Mouse (Mus musculus) adrenal gland, postnatal 36 days (tissue): ENCODE data around the gene Faf1. TPM values are rescaled to one million over a fixed set of nuclear protein-coding genes. Genes with fewer than 3 reads are reported as not detected.
"Not testable (repeated sequence)": the region's sequence is repeated elsewhere in the genome, so short reads cannot be mapped to it uniquely, and the experiment has no call there.

Experiments used
- DNase-seq, 2 experiments: peaks; one replicate each; pipeline ENCODE4 v3.0.0; 2021; ENCODE audit warnings: mixed read lengths in 1 of 2
- total RNA-seq, 2 experiments: library from RNA; stranded (reverse); gene quantifications; 2 replicates each; pipeline ENCODE4 v1.2.3; 2021

Gene Faf1
- total RNA-seq, 2 experiments from 2014 or later, result 29.9 to 30.3 TPM

GRCm38 (mm10) chr4:109665101-109665981 lies 11.0 kb upstream of the Faf1 start:
- DNase-seq, result peak; percentile 86 to 87

- peak; percentile 64 to 74 for DNase-seq
Observed at GRCm38 (mm10) chr4:109665982-109666460, 10.4 kb upstream of the Faf1 start.

GRCm38 (mm10) chr4:109666461-109667269 lies 9.7 kb upstream of the Faf1 start, which contains the start of gene Cdkn2c:
Gene Cdkn2c (minus strand): TSS chr4:109667189.
- peak; percentile 91 to 97 for DNase-seq

- no peak for DNase-seq
Observed at GRCm38 (mm10) chr4:109667518-109667917, 8.9 kb upstream of the Faf1 start.

GRCm38 (mm10) chr4:109670213-109670612 lies 6.2 kb upstream of the Faf1 start:
- no peak for DNase-seq

GRCm38 (mm10) chr4:109671941-109672340 lies 4.4 kb upstream of the Faf1 start:
- DNase-seq, result no peak

- DNase-seq, result no peak
Observed at GRCm38 (mm10) chr4:109674097-109674496, 2.3 kb upstream of the Faf1 start.

GRCm38 (mm10) chr4:109677221-109677620 lies 833 bp downstream of the Faf1 start:
- DNase-seq, result no peak

- DNase-seq, result no peak
Observed at GRCm38 (mm10) chr4:109683561-109683960, 7.2 kb downstream of the Faf1 start.

- DNase-seq, result no peak
Observed at GRCm38 (mm10) chr4:109692674-109693073, 16.3 kb downstream of the Faf1 start.

GRCm38 (mm10) chr4:109700727-109701126 lies 24.3 kb downstream of the Faf1 start:
- DNase-seq, result not testable (repeated sequence)

- DNase-seq, result no peak
Observed at GRCm38 (mm10) chr4:109703568-109703967, 27.2 kb downstream of the Faf1 start.

- peak in 1 of 2 experiments; percentile 12 for DNase-seq
Observed at GRCm38 (mm10) chr4:109705349-109705748, 29.0 kb downstream of the Faf1 start.

GRCm38 (mm10) chr4:109719281-109719680 lies 42.9 kb downstream of the Faf1 start:
- DNase-seq, result no peak

- DNase-seq, result peak; percentile 6 to 37
Observed at GRCm38 (mm10) chr4:109729281-109729680, 52.9 kb downstream of the Faf1 start.

GRCm38 (mm10) chr4:109735754-109736153 lies 59.4 kb downstream of the Faf1 start:
- peak; percentile 25 to 48 for DNase-seq

GRCm38 (mm10) chr4:109743984-109744383 lies 67.6 kb downstream of the Faf1 start:
- no peak for DNase-seq

- peak in 1 of 2 experiments; percentile 48 for DNase-seq
Observed at GRCm38 (mm10) chr4:109759031-109759430, 82.6 kb downstream of the Faf1 start.

GRCm38 (mm10) chr4:109759901-109760300 lies 83.5 kb downstream of the Faf1 start:
- no peak for DNase-seq

GRCm38 (mm10) chr4:109760501-109760900 lies 84.1 kb downstream of the Faf1 start:
- no peak for DNase-seq

- DNase-seq, result no peak
Observed at GRCm38 (mm10) chr4:109762768-109763501, 86.5 kb downstream of the Faf1 start.

GRCm38 (mm10) chr4:109769071-109769470 lies 92.7 kb downstream of the Faf1 start:
- no peak for DNase-seq
